Mouse (Mus musculus) midbrain, embryonic 11.5 days (tissue): ENCODE measurements at regions not wholly inside any gene's neighbourhood (a gene's known extent, or its start where the extent isn't known, plus 50 kb on each side); places are given as distances from the start of the nearest gene placed in this dataset.

Source experiments
- ATAC-seq: fragments of 200-750 bp; cut with Nextera tagmentation; 2 replicates; pipeline ENCODE4 v1.8.0; 2017; ENCODE audit warnings: moderate TSS enrichment, moderate library complexity; ENCODE audit not compliant: low FRiP score
- DNase-seq: peaks from one replicate; pipeline ENCODE4 v3.0.0; 2015; ENCODE audit warnings: low spot score; ENCODE audit errors: missing footprints
- H3K27ac ChIP-seq: fragments of 300-500 bp; sonication (generic); 2 replicates; pipeline ENCODE4 v1.5.1; 2014; ENCODE audit warnings: low read depth, low read length
- H3K27me3 ChIP-seq: fragments of 300-500 bp; sonication (generic); 2 replicates; pipeline ENCODE4 v1.6.1; 2014; ENCODE audit warnings: mild to moderate bottlenecking, low read length, moderate library complexity, mixed read lengths; ENCODE audit not compliant: control insufficient read depth, insufficient read depth
- H3K36me3 ChIP-seq: fragments of 300-500 bp; sonication (generic); 2 replicates; pipeline ENCODE4 v1.6.1; 2014; ENCODE audit warnings: mild to moderate bottlenecking, low read length, moderate library complexity, mixed read lengths; ENCODE audit not compliant: control insufficient read depth, insufficient read depth
- H3K4me1 ChIP-seq: fragments of 300-500 bp; sonication (generic); 2 replicates; pipeline ENCODE4 v1.6.1; 2014; ENCODE audit warnings: low read length; ENCODE audit not compliant: control insufficient read depth, insufficient read depth
- H3K4me2 ChIP-seq: fragments of 300-500 bp; sonication (generic); 2 replicates; pipeline ENCODE4 v1.6.1; 2014; ENCODE audit warnings: mild to moderate bottlenecking, moderate library complexity
- H3K4me3 ChIP-seq: fragments of 300-500 bp; sonication (generic); 2 replicates; pipeline ENCODE4 v1.5.1; 2014; ENCODE audit warnings: low read depth, low read length
- H3K9ac ChIP-seq: fragments of 300-500 bp; sonication (generic); 2 replicates; pipeline ENCODE4 v1.6.1; 2014; ENCODE audit warnings: low read length
- H3K9me3 ChIP-seq: fragments of 300-500 bp; sonication (generic); 2 replicates; pipeline ENCODE4 v1.6.1; 2016; ENCODE audit warnings: low read length; ENCODE audit not compliant: control insufficient read depth
- WGBS: fragments of 180-500 bp; shearing (Covaris S2); extraction: QIAGEN DNeasy Blood & Tissue Kit; methylation state at CpG from one replicate; pipeline ENCODE4 v1.1.7; 2014; 5-methylcytosine and 5-hydroxymethylcytosine counted together

DNA sequence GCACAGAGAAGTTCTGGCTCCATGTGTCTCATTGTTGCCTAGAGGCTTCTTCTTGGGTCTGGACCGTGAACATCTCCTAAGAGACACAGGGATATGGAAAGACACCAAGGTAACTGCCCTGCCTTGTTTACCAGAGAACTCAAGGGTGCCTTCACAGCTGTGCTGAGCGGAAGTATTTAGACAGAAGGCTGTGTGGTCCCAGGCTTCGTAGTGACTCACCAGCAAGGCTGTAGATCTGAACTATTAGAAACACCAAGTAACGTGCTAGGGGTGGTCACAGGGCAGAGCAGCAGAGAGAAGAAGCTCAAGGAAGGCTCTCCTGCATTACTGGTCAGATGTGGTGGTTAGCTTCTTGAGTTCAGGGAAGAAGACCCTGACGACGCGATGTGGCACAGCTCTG is 51.6 kb upstream of the Lpp start:
- Histone ChIP-seq H3K27ac (no peak overlapping the region), H3K9ac (no peak overlapping the region), H3K27me3 (no peaks in the 10 kb centered on the region), H3K9me3 (no peaks in the 10 kb centered on the region), H3K4me2 (no peak overlapping the region), H3K4me1 (no peaks in the 10 kb centered on the region), H3K4me3 (no peak overlapping the region), H3K36me3 (no peaks in the 10 kb centered on the region)
- WGBS, result 83% methylated on average over 7 of the region's 7 CpGs
- DNase-seq, result no peak
- no peak for ATAC-seq

- WGBS, result 59% methylated on average over 7 of the region's 7 CpGs
- no peak overlapping the region for H3K9ac ChIP-seq
- ATAC-seq, result no peak
Measured at GRCm38 (mm10) chr16:24340646-24341045, 52.7 kb upstream of the Lpp start.

DNA sequence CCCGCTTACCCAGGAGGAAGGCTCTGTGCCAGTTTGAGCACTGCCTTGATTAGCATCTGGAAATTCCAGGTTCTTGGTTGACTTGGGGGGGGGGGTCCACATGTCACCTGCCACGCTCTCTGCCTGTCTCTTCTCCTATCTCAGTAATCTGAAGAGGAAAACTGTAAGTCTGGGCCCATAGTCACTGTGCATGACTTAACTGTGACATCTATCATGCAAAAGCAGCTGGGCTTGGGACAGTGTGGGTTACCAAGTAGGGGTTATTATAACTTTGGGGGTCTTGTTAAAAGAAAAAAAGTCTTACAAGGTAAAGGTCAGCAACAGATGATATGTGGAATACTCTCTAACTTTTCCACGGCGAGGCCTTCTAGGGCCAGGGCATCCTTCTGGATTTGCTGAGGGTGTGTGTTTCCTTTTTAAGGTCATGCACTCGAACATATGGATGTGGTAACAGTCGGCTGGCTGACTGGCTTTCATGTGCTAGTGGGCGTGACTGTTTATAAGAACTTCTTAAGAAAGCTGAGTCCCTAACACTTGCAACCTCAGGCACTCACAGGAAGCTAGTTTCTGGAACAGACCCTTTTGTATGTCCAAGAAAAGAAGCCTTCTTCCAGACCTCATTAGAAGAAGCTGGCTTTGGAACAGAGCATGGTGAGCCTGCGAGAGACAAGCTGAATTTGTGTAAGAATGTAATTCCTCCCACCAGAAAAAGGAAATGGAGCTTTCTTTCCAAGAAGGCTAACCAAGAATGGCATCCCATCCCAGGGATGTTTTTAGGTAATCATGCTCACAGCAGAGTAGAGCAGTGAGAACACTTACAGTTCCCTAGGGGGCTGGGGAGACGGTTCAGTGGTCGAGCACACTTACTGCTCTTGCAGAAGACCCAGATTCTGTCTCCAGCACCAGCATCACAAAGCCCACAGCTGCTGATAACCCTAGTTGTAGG is 53.7 kb upstream of the Lpp start:
- H3K4me2 ChIP-seq, result no peak overlapping the region
- H3K4me1 ChIP-seq, result no peaks in the 10 kb centered on the region
- ATAC-seq (no peak), DNase-seq (no peak)
- no peak overlapping the region for H3K9ac ChIP-seq
- H3K27ac ChIP-seq, result no peak overlapping the region
- no peak overlapping the region for H3K4me3 ChIP-seq
- 61% methylated on average over 10 of the region's 10 CpGs for WGBS
- H3K9me3 ChIP-seq, result no peaks in the 10 kb centered on the region
- no peaks in the 10 kb centered on the region for H3K27me3 ChIP-seq
- H3K36me3 ChIP-seq, result no peaks in the 10 kb centered on the region

More at GRCm38 (mm10) chr16:24340646-24341045, 52.7 kb upstream of the Lpp start:
- H3K9me3 ChIP-seq, result no peaks in the 10 kb centered on the region
- no peaks in the 10 kb centered on the region for H3K4me1 ChIP-seq
- no peak for DNase-seq
- no peak overlapping the region for H3K27ac ChIP-seq
- no peak overlapping the region for H3K4me2 ChIP-seq
- no peaks in the 10 kb centered on the region for H3K36me3 ChIP-seq
- H3K4me3 ChIP-seq, result no peak overlapping the region
- no peaks in the 10 kb centered on the region for H3K27me3 ChIP-seq

DNA sequence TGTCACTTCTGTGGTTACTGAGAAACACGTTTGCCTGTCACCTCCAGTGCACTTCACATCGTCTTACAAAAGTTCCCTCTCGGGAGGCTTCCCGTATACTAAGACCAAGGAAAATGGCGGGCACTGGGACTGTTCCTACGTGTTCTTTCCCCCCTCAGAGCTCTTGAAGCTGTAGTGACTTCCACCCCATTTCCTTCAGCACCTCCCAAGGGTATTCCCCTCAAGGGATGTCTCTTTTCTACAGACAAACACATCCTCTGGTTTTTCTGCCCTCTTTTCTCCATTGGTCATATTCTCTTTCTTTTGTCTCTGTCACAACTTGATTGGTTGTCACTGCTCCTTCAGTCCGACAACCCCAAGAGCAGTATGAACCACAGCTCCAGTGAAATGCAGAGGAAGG is 54.9 kb upstream of the Lpp start:
- Histone ChIP-seq H3K4me1 (no peaks in the 10 kb centered on the region), H3K4me3 (no peak overlapping the region), H3K27me3 (no peaks in the 10 kb centered on the region), H3K36me3 (no peaks in the 10 kb centered on the region), H3K9me3 (no peaks in the 10 kb centered on the region), H3K4me2 (no peak overlapping the region), H3K27ac (no peak overlapping the region), H3K9ac (no peak overlapping the region)
- no peak for ATAC-seq
- no peak for DNase-seq
- 87% methylated on average over 7 of the region's 7 CpGs for WGBS

DNA sequence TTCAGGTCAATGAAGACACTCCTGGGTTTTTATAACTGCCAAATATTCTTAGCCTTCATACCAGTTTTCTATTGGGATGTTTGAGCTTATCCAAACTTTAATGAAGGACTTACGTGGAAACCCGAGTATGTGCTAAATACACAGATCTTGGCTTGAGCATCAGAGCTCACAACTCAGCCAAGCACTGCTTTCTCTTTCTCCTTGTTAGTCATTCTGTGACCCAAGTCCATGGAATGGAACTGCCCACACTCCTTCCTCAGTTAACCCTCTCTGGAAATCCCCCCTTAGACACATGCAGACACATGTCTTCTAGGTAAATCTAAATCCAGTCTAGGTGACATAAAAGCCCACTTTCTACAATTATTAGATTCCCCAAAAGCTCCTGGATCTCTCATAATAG is 58.9 kb upstream of the Lpp start:
- no peak for DNase-seq
- no peak overlapping the region for H3K4me3 ChIP-seq
- no peaks in the 10 kb centered on the region for H3K27me3 ChIP-seq
- H3K4me2 ChIP-seq, result no peak overlapping the region
- H3K27ac ChIP-seq, result no peak overlapping the region
- H3K4me1 ChIP-seq, result no peaks in the 10 kb centered on the region
- 92% methylated on average over 2 of the region's 2 CpGs for WGBS
- no peaks in the 10 kb centered on the region for H3K36me3 ChIP-seq
- H3K9ac ChIP-seq, result no peak overlapping the region
- no peak for ATAC-seq
- no peaks in the 10 kb centered on the region for H3K9me3 ChIP-seq

GRCm38 (mm10) chr16:24331446-24332020 is 61.8 kb upstream of the Lpp start:
- no peak for DNase-seq
- H3K9me3 ChIP-seq, result no peaks in the 10 kb centered on the region
- no peak for ATAC-seq
- no peak overlapping the region for H3K27ac ChIP-seq
- no peaks in the 10 kb centered on the region for H3K36me3 ChIP-seq
- 89% methylated on average over 13 of the region's 13 CpGs for WGBS
- no peak overlapping the region for H3K4me2 ChIP-seq
- H3K4me1 ChIP-seq, result no peaks in the 10 kb centered on the region
- H3K9ac ChIP-seq, result no peak overlapping the region
- no peaks in the 10 kb centered on the region for H3K27me3 ChIP-seq
- no peak overlapping the region for H3K4me3 ChIP-seq

DNA sequence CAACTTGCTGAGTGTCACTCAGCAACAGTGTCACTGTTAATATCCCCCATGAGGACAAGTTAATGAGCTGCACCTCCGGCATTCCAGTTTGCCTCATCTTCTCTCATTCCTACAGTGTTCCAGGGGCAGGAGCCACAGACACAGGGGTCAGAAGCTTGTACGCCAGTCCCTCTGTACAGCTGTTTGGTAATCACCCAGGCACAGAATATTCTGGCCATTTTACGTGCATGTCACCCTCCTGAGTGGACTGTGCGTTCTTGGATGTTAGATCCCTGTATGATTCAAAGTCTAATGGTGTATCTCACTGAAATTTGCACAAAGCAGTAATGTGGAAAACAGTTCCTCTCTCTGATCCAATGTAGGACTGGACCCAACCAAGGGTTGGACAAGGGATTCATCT is 66.7 kb upstream of the Lpp start:
- no peak overlapping the region for H3K4me2 ChIP-seq
- no peak overlapping the region for H3K27ac ChIP-seq
- DNase-seq, result no peak
- no peak for ATAC-seq
- H3K9me3 ChIP-seq, result no peaks in the 10 kb centered on the region
- 85% methylated on average over 4 of the region's 4 CpGs for WGBS
- no peaks in the 10 kb centered on the region for H3K4me1 ChIP-seq
- H3K4me3 ChIP-seq, result no peak overlapping the region
- H3K9ac ChIP-seq, result no peak overlapping the region
- H3K27me3 ChIP-seq, result no peaks in the 10 kb centered on the region
- H3K36me3 ChIP-seq, result no peaks in the 10 kb centered on the region

DNA sequence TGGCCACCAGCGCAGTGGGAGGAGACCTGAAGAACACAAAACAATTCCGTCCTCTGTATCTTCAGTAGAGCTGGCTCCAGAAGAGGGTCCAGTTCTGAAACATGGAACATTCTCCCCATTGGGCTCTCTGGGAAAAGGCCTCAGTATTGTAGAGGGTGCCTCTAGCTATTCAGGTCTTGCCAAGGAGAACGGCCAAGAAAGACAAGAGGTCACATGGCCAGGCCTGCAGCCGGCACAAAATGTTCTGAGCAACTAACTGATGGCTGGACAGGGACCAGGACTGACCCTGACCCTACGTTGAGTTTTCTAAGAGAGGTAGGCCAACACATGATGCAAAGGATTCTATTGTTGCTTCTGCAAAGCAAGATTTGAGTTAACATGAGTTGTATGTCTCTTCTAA is 67.3 kb upstream of the Lpp start:
- Histone ChIP-seq H3K9ac (no peak overlapping the region), H3K4me3 (no peak overlapping the region), H3K27me3 (no peaks in the 10 kb centered on the region), H3K9me3 (no peaks in the 10 kb centered on the region), H3K36me3 (no peaks in the 10 kb centered on the region), H3K4me2 (no peak overlapping the region), H3K27ac (no peak overlapping the region), H3K4me1 (no peaks in the 10 kb centered on the region)
- no peak for ATAC-seq
- WGBS, result 96% methylated on average over 5 of the region's 5 CpGs
- no peak for DNase-seq

GRCm38 (mm10) chr16:24324917-24325316 is 68.4 kb upstream of the Lpp start:
- WGBS, result 94% methylated on average over 2 of the region's 2 CpGs
- H3K27ac ChIP-seq, result no peak overlapping the region
- H3K9me3 ChIP-seq, result no peaks in the 10 kb centered on the region
- no peak overlapping the region for H3K4me2 ChIP-seq
- H3K4me3 ChIP-seq, result no peak overlapping the region
- H3K4me1 ChIP-seq, result no peaks in the 10 kb centered on the region
- H3K27me3 ChIP-seq, result no peaks in the 10 kb centered on the region
- no peak overlapping the region for H3K9ac ChIP-seq
- H3K36me3 ChIP-seq, result no peaks in the 10 kb centered on the region
- ATAC-seq (no peak), DNase-seq (no peak)
